Mouse (Mus musculus): ENCODE results near the gene Snrnp40. TPM values are rescaled to one million over a fixed set of nuclear protein-coding genes. Genes with fewer than 3 reads are reported as not detected.
A peak's percentile ranks its signal among the peaks of the same experiment; 100 is the strongest.

Gene Snrnp40
- polyA plus RNA-seq, 1 experiment: 6.1 TPM

- Histone ChIP-seq H3K27me3 (ENCODE audit: control insufficient read depth) (no peaks in the 10 kb centered on the region), H3K4me3 (replicated peaks) (no peak overlapping the region), H3K9me3 (ENCODE audit: control insufficient read depth, low read length) (no peaks in the 10 kb centered on the region), H3K4me1 (ENCODE audit: control insufficient read depth) (peaks cover 19% of the 10 kb centered on the region), H3K36me3 (ENCODE audit: control insufficient read depth) (peaks cover 91% of the 10 kb centered on the region)
- TF ChIP-seq GATA1 (IDR thresholded peaks at IDR 0.05; ENCODE audit: low read length): no peak
Measured at GRCm38 (mm10) chr4:130323165-130323564, 36.8 kb upstream of the Snrnp40 start.

- Histone ChIP-seq H3K4me1 (ENCODE audit: control insufficient read depth) (peaks cover 18% of the 10 kb centered on the region), H3K9me3 (ENCODE audit: control insufficient read depth, low read length) (no peaks in the 10 kb centered on the region), H3K4me3 (replicated peaks) (no peak overlapping the region), H3K27me3 (ENCODE audit: control insufficient read depth) (no peaks in the 10 kb centered on the region), H3K36me3 (ENCODE audit: control insufficient read depth) (peaks cover 91% of the 10 kb centered on the region)
- no peak for TF ChIP-seq GATA1 (IDR thresholded peaks at IDR 0.05; ENCODE audit: low read length)
Measured at GRCm38 (mm10) chr4:130323607-130324006, 36.3 kb upstream of the Snrnp40 start.

GRCm38 (mm10) chr4:130325446-130325845 is 34.5 kb upstream of the Snrnp40 start:
- Histone ChIP-seq H3K4me1 (ENCODE audit: control insufficient read depth) (peaks cover 12% of the 10 kb centered on the region), H3K9me3 (ENCODE audit: control insufficient read depth, low read length) (no peaks in the 10 kb centered on the region), H3K36me3 (ENCODE audit: control insufficient read depth) (peaks cover 86% of the 10 kb centered on the region), H3K4me3 (replicated peaks) (no peak overlapping the region), H3K27me3 (ENCODE audit: control insufficient read depth) (no peaks in the 10 kb centered on the region)
- TF ChIP-seq GATA1 (IDR thresholded peaks at IDR 0.05; ENCODE audit: low read length): no peak

- peaks cover 3% of the 10 kb centered on the region for H3K4me1 ChIP-seq (ENCODE audit: control insufficient read depth)
- H3K27me3 ChIP-seq (ENCODE audit: control insufficient read depth): no peaks in the 10 kb centered on the region
- peaks cover 78% of the 10 kb centered on the region for H3K36me3 ChIP-seq (ENCODE audit: control insufficient read depth)
- H3K4me3 ChIP-seq (replicated peaks): no peak overlapping the region
- no peaks in the 10 kb centered on the region for H3K9me3 ChIP-seq (ENCODE audit: control insufficient read depth, low read length)
- TF ChIP-seq GATA1 (IDR thresholded peaks at IDR 0.05; ENCODE audit: low read length): no peak
- no peak for TF ChIP-seq TAL1 (IDR thresholded peaks at IDR 0.05; ENCODE audit: low read length)
Measured at GRCm38 (mm10) chr4:130327366-130327765, 32.6 kb upstream of the Snrnp40 start.

- Histone ChIP-seq H3K36me3 (ENCODE audit: control insufficient read depth) (peaks cover 65% of the 10 kb centered on the region), H3K4me3 (replicated peaks) (no peak overlapping the region), H3K4me1 (ENCODE audit: control insufficient read depth) (no peaks in the 10 kb centered on the region), H3K27me3 (ENCODE audit: control insufficient read depth) (no peaks in the 10 kb centered on the region), H3K9me3 (ENCODE audit: control insufficient read depth, low read length) (no peaks in the 10 kb centered on the region)
- TF ChIP-seq GATA1 (IDR thresholded peaks at IDR 0.05; ENCODE audit: low read length): no peak
- TF ChIP-seq TAL1 (IDR thresholded peaks at IDR 0.05; ENCODE audit: low read length): no peak
Measured at GRCm38 (mm10) chr4:130335867-130336266, 24.1 kb upstream of the Snrnp40 start.

- Histone ChIP-seq H3K27me3 (ENCODE audit: control insufficient read depth) (no peaks in the 10 kb centered on the region), H3K4me1 (ENCODE audit: control insufficient read depth) (peaks cover 4% of the 10 kb centered on the region), H3K4me3 (replicated peaks) (no peak overlapping the region), H3K36me3 (ENCODE audit: control insufficient read depth) (peaks cover 69% of the 10 kb centered on the region), H3K9me3 (ENCODE audit: control insufficient read depth, low read length) (no peaks in the 10 kb centered on the region)
- TF ChIP-seq TAL1 (IDR thresholded peaks at IDR 0.05; ENCODE audit: low read length) (no peak), GATA1 (IDR thresholded peaks at IDR 0.05; ENCODE audit: low read length) (no peak)
Measured at GRCm38 (mm10) chr4:130341691-130342090, 18.2 kb upstream of the Snrnp40 start.

GRCm38 (mm10) chr4:130349666-130350065 is 10.3 kb upstream of the Snrnp40 start:
- Histone ChIP-seq H3K27me3 (ENCODE audit: control insufficient read depth) (no peaks in the 10 kb centered on the region), H3K36me3 (ENCODE audit: control insufficient read depth) (peaks cover 100% of the 10 kb centered on the region), H3K9me3 (ENCODE audit: control insufficient read depth, low read length) (peaks cover 4% of the 10 kb centered on the region), H3K4me3 (replicated peaks) (no peak overlapping the region), H3K4me1 (ENCODE audit: control insufficient read depth) (peaks cover 24% of the 10 kb centered on the region)
- TF ChIP-seq TAL1 (IDR thresholded peaks at IDR 0.05; ENCODE audit: low read length) (no peak), GATA1 (IDR thresholded peaks at IDR 0.05; ENCODE audit: low read length) (no peak)

- Histone ChIP-seq H3K4me1 (ENCODE audit: control insufficient read depth) (peaks cover 24% of the 10 kb centered on the region), H3K4me3 (replicated peaks) (no peak overlapping the region), H3K9me3 (ENCODE audit: control insufficient read depth, low read length) (peaks cover 4% of the 10 kb centered on the region), H3K27me3 (ENCODE audit: control insufficient read depth) (no peaks in the 10 kb centered on the region), H3K36me3 (ENCODE audit: control insufficient read depth) (peaks cover 98% of the 10 kb centered on the region)
- no peak for TF ChIP-seq GATA1 (IDR thresholded peaks at IDR 0.05; ENCODE audit: low read length)
- TF ChIP-seq TAL1 (IDR thresholded peaks at IDR 0.05; ENCODE audit: low read length): no peak
Measured at GRCm38 (mm10) chr4:130350690-130351422, 9.1 kb upstream of the Snrnp40 start.

GRCm38 (mm10) chr4:130352588-130352987 is 7.3 kb upstream of the Snrnp40 start:
- no peak overlapping the region for H3K4me3 ChIP-seq (replicated peaks)
- H3K27me3 ChIP-seq (ENCODE audit: control insufficient read depth): no peaks in the 10 kb centered on the region
- H3K36me3 ChIP-seq (ENCODE audit: control insufficient read depth): peaks cover 93% of the 10 kb centered on the region
- H3K9me3 ChIP-seq (ENCODE audit: control insufficient read depth, low read length): peaks cover 4% of the 10 kb centered on the region
- TF ChIP-seq TAL1 (IDR thresholded peaks at IDR 0.05; ENCODE audit: low read length): no peak
- TF ChIP-seq GATA1 (IDR thresholded peaks at IDR 0.05; ENCODE audit: low read length): no peak
- H3K4me1 ChIP-seq (ENCODE audit: control insufficient read depth): peaks cover 29% of the 10 kb centered on the region

GRCm38 (mm10) chr4:130357946-130358345 is 2.0 kb upstream of the Snrnp40 start:
- TF ChIP-seq TAL1 (IDR thresholded peaks at IDR 0.05; ENCODE audit: low read length) (no peak), GATA1 (IDR thresholded peaks at IDR 0.05; ENCODE audit: low read length) (no peak)
- no peaks in the 10 kb centered on the region for H3K27me3 ChIP-seq (ENCODE audit: control insufficient read depth)
- peak overlapping the region; percentile 70 for H3K4me3 ChIP-seq (replicated peaks)
- H3K36me3 ChIP-seq (ENCODE audit: control insufficient read depth): peaks cover 61% of the 10 kb centered on the region
- H3K4me1 ChIP-seq (ENCODE audit: control insufficient read depth): peaks cover 49% of the 10 kb centered on the region
- no peaks in the 10 kb centered on the region for H3K9me3 ChIP-seq (ENCODE audit: control insufficient read depth, low read length)

Data from erythroblast, embryonic 14.5 days (primary cell).